Mouse (Mus musculus) lung, postnatal 0 days (tissue): Measurements from ENCODE around the gene Nmi. TPM values are rescaled to one million over a fixed set of nuclear protein-coding genes. Genes with fewer than 3 reads are reported as not detected.

Source experiments
- ATAC-seq: fragments of 200-750 bp; cut with Nextera tagmentation; 2 replicates; pipeline ENCODE4 v1.8.0; 2017; ENCODE audit warnings: moderate library complexity
- DNase-seq: peaks from one replicate; pipeline ENCODE4 v3.0.0-alpha.2; 2016; ENCODE audit warnings: low spot score
- H3K27ac ChIP-seq: fragments of 300-500 bp; sonication (generic); 2 replicates; pipeline ENCODE4 v1.5.1; 2014; ENCODE audit warnings: antibody characterized with exemption, mild to moderate bottlenecking, low read length, mixed read lengths
- H3K27me3 ChIP-seq: fragments of 300-500 bp; sonication (generic); replicated peaks from 2 replicates; pipeline ENCODE4 v1.6.1; 2014; ENCODE audit warnings: low read length, mixed read lengths; ENCODE audit not compliant: insufficient read depth
- H3K36me3 ChIP-seq: fragments of 300-500 bp; sonication (generic); 2 replicates; pipeline ENCODE4 v1.6.1; 2014; ENCODE audit warnings: low read length, mixed read lengths; ENCODE audit not compliant: insufficient read depth
- H3K4me1 ChIP-seq: fragments of 300-500 bp; sonication (generic); 2 replicates; pipeline ENCODE4 v1.6.1; 2014; ENCODE audit warnings: antibody characterized with exemption, low read depth, low read length, mixed read lengths; ENCODE audit not compliant: insufficient read depth
- H3K4me2 ChIP-seq: fragments of 300-500 bp; sonication (generic); replicated peaks from 2 replicates; pipeline ENCODE4 v1.6.1; 2014; ENCODE audit warnings: low read depth, mild to moderate bottlenecking, low read length, moderate library complexity, mixed read lengths
- H3K4me3 ChIP-seq: fragments of 300-500 bp; sonication (generic); 2 replicates; pipeline ENCODE4 v1.5.1; 2014; ENCODE audit warnings: low read depth, low read length
- H3K9ac ChIP-seq: fragments of 300-500 bp; sonication (generic); replicated peaks from 2 replicates; pipeline ENCODE4 v1.6.1; 2014; ENCODE audit warnings: low read depth, mild to moderate bottlenecking
- H3K9me3 ChIP-seq: fragments of 300-500 bp; sonication (generic); 2 replicates; pipeline ENCODE4 v1.6.1; 2016; ENCODE audit warnings: low read length, mixed read lengths
- CTCF ChIP-seq: IDR thresholded peaks from 2 replicates; pipeline ENCODE4 v1.5.1; 2016; ENCODE audit warnings: antibody characterized with exemption, mild to moderate bottlenecking
- EP300 ChIP-seq: IDR thresholded peaks from 2 replicates; pipeline ENCODE4 v1.6.1; 2016; ENCODE audit warnings: antibody characterized with exemption, mild to moderate bottlenecking, control low read depth
- WGBS: fragments of 180-500 bp; shearing (Covaris S2); extraction: QIAGEN DNeasy Blood & Tissue Kit; methylation state at CpG from one replicate; pipeline ENCODE4 v1.1.7; 2014; 5-methylcytosine and 5-hydroxymethylcytosine counted together
- polyA plus RNA-seq: library from polyadenylated mRNA; unstranded; fragments of >200 nt; fragmentation: Nextera tagmentation; extraction: Ambion mirVana; gene quantifications from 2 replicates; pipeline ENCODE4 v1.2.1, GENCODE M21; 2015

Gene Nmi
- polyA plus RNA-seq, 1 experiment from 2014 or later, result 36.6 TPM

- no peak overlapping the region for H3K9ac ChIP-seq
- no peak overlapping the region for H3K27ac ChIP-seq
- H3K27me3 ChIP-seq, result no peaks in the 10 kb centered on the region
- no peaks in the 10 kb centered on the region for H3K4me1 ChIP-seq
- no peak overlapping the region for H3K4me3 ChIP-seq
- no peak for TF ChIP-seq EP300
- peak; percentile 87 for TF ChIP-seq CTCF
- DNase-seq (peak; percentile 92), ATAC-seq (peak; percentile 73)
- H3K36me3 ChIP-seq, result no peaks in the 10 kb centered on the region
- 8% methylated on average over 5 of the region's 5 CpGs for WGBS
- no peaks in the 10 kb centered on the region for H3K9me3 ChIP-seq
- H3K4me2 ChIP-seq, result no peak overlapping the region
Observed at GRCm38 (mm10) chr2:51914944-51915680, 58.2 kb downstream of the Nmi start.

GRCm38 (mm10) chr2:51914532-51914931, 58.8 kb downstream of the Nmi start:
- no peak for TF ChIP-seq EP300
- peak; percentile 20; the same call in 1 of the 2 replicates for TF ChIP-seq CTCF
- DNase-seq (no peak), ATAC-seq (no peak)
- H3K4me1 ChIP-seq, result no peaks in the 10 kb centered on the region
- no peaks in the 10 kb centered on the region for H3K36me3 ChIP-seq
- H3K4me3 ChIP-seq, result no peak overlapping the region
- H3K4me2 ChIP-seq, result no peak overlapping the region
- no peaks in the 10 kb centered on the region for H3K9me3 ChIP-seq
- no peak overlapping the region for H3K27ac ChIP-seq
- H3K9ac ChIP-seq, result no peak overlapping the region
- WGBS, result 50% methylated on average over 7 of the region's 7 CpGs
- no peaks in the 10 kb centered on the region for H3K27me3 ChIP-seq

- H3K9ac ChIP-seq, result no peak overlapping the region
- no peak overlapping the region for H3K4me3 ChIP-seq
- H3K27me3 ChIP-seq, result no peaks in the 10 kb centered on the region
- H3K4me1 ChIP-seq, result no peaks in the 10 kb centered on the region
- no peak overlapping the region for H3K4me2 ChIP-seq
- DNase-seq (peak; percentile 36), ATAC-seq (peak; percentile 40; the same call in 1 of the 2 replicates)
- WGBS, result 29% methylated on average over 6 of the region's 6 CpGs
- H3K9me3 ChIP-seq, result no peaks in the 10 kb centered on the region
- no peak overlapping the region for H3K27ac ChIP-seq
- TF ChIP-seq CTCF (no peak), EP300 (no peak)
- H3K36me3 ChIP-seq, result no peaks in the 10 kb centered on the region
Observed at GRCm38 (mm10) chr2:51912740-51913139, 60.6 kb downstream of the Nmi start.

- no peak for ATAC-seq
Observed at GRCm38 (mm10) chr2:51911864-51912263, 61.4 kb downstream of the Nmi start.

GRCm38 (mm10) chr2:51907538-51908110, 65.7 kb downstream of the Nmi start:
- Histone ChIP-seq H3K36me3 (no peaks in the 10 kb centered on the region), H3K27ac (no peak overlapping the region), H3K4me3 (no peak overlapping the region), H3K9me3 (no peaks in the 10 kb centered on the region), H3K4me2 (no peak overlapping the region), H3K27me3 (no peaks in the 10 kb centered on the region), H3K9ac (no peak overlapping the region), H3K4me1 (no peaks in the 10 kb centered on the region)
- DNase-seq (no peak), ATAC-seq (no peak)
- 70% methylated on average over 4 of the region's 4 CpGs for WGBS
- no peak for TF ChIP-seq EP300
- no peak for TF ChIP-seq CTCF

More at GRCm38 (mm10) chr2:51911864-51912263, 61.4 kb downstream of the Nmi start:
- H3K9ac ChIP-seq, result no peak overlapping the region
- H3K27me3 ChIP-seq, result no peaks in the 10 kb centered on the region
- no peak overlapping the region for H3K4me3 ChIP-seq
- no peak overlapping the region for H3K4me2 ChIP-seq
- 68% methylated on average over 2 of the region's 2 CpGs for WGBS
- no peaks in the 10 kb centered on the region for H3K4me1 ChIP-seq
- no peak for TF ChIP-seq CTCF
- TF ChIP-seq EP300, result no peak
- no peak overlapping the region for H3K27ac ChIP-seq
- no peak for DNase-seq
- H3K36me3 ChIP-seq, result no peaks in the 10 kb centered on the region
- H3K9me3 ChIP-seq, result no peaks in the 10 kb centered on the region

GRCm38 (mm10) chr2:51905637-51906036, 67.7 kb downstream of the Nmi start:
- 74% methylated on average over 8 of the region's 8 CpGs for WGBS
- no peaks in the 10 kb centered on the region for H3K27me3 ChIP-seq
- H3K4me2 ChIP-seq, result no peak overlapping the region
- DNase-seq (no peak), ATAC-seq (no peak)
- H3K27ac ChIP-seq, result no peak overlapping the region
- no peaks in the 10 kb centered on the region for H3K36me3 ChIP-seq
- H3K4me1 ChIP-seq, result no peaks in the 10 kb centered on the region
- H3K9ac ChIP-seq, result no peak overlapping the region
- no peaks in the 10 kb centered on the region for H3K9me3 ChIP-seq
- H3K4me3 ChIP-seq, result no peak overlapping the region
- no peak for TF ChIP-seq CTCF
- no peak for TF ChIP-seq EP300

Other genes starting within 250 kb of the Nmi start
- 14.7 and 17.0 TPM in 2 replicates for gene Rbm43, start 38.3 kb downstream of the Nmi start, polyA plus RNA-seq
- gene Tnfaip6, start 64.5 kb upstream of the Nmi start, polyA plus RNA-seq, result 1.6 and 1.9 TPM in 2 replicates
- 14.4 and 17.5 TPM in 2 replicates for gene Rif1, start 99.3 kb upstream of the Nmi start, polyA plus RNA-seq